Mouse (Mus musculus): Measurements from ENCODE around the gene Syne1.

GRCm38 (mm10) chr10:5205570-5205969, 345.7 kb downstream of the Syne1 start:
- TF ChIP-seq POLR2A (IDR thresholded peaks at IDR 0.05; ENCODE audit: borderline replicate concordance, low read depth, low read length) = no peak
- TF ChIP-seq CTCF (IDR thresholded peaks at IDR 0.05; ENCODE audit: low read depth, low read length) = no peak

Measured in bone marrow macrophage, adult 2 months (primary cell).